Mouse (Mus musculus) adrenal gland, adult 18-20 months (tissue): ENCODE measurements at regions not wholly inside any gene's neighbourhood (a gene's known extent, or its start where the extent isn't known, plus 50 kb on each side); places are given as distances from the start of the nearest gene placed in this dataset.

ENCODE experiments used
- DNase-seq, 2 experiments: peaks; one replicate each; pipeline ENCODE4 v3.0.0; 2021 to 2022; ENCODE audit warnings: low spot score in 2 of 2

DNA sequence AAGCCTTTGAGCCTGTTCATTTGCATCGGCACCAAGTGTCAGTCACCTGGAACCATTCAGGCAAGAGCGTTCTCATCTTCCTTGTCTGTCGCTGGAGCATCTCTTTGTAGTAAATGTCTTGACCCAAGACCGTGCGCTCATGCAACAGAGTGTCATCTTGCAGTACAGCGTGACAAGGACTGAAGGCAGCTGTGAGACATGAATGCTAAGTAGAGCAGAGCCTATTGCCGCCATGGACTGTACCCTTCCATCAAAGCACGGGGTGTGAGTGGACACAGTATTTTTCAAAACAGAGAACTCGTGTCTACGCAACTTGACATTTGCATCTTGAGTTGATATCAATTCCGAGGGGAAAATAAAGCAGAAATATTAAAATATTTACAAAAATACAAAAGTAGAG is 287.4 kb upstream of the Gpc5 start:
- no peak for DNase-seq

DNA sequence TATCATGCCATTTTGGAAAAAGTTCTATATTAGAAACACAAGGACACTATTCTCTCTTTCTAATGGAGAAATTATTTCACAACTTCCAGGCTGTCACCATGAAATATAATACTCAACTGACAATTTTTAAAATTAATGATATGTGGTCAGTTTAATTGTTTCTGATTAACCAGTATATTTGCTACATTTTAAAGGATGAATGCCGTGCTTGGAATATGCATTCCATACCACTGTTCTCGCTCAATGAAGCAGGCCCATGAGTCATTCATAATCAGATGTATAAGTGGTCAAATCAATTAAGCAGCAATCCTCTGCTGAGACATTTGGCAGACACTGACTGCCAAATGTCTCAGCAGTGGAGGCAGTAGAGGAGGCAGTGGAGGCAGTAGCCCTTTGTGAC is 283.4 kb upstream of the Gpc5 start:
- no peak for DNase-seq

DNA sequence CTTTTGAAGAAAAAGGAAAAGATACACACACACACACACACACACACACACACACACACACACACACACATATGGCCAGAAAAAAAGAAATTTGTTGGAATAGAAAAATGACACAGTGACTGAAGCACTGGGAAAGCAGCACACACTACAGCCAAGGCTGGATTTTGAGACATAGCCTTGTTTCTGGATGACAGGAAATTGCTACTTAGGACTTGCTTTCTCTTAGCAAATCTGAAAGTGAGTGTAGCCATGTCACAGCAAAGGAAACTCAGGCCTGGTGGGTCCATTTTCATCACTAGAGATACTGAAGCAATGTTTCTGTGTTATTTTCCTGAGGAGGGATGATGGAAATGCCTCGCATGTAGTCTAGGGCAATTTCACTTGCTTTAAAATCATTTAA is 271.3 kb upstream of the Gpc5 start:
- no peak for DNase-seq

DNA sequence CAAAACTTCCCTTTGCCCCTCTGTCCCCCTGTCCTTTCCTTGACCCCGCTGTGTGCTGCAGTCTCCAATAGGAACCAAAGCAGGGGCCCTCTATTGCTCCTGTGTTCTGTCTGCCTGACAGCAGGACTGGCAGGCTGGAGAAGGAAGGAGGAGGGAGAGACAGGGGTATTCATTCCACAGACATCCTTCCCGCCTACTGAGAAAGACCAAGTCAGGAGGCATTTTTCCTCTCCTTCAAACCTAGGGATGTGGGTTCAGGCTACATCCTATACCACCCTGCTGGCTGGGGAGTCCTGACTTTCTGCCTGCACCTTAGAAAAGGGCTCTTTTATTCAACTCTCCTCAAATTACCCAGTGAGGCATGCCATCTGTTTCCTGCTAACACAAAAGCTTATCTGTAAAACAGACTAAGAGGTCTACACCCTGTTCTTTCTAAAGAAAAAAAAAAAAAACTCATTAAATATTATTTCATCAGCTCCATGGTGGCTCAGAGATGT is 270.9 kb upstream of the Gpc5 start:
- no peak for DNase-seq

DNA sequence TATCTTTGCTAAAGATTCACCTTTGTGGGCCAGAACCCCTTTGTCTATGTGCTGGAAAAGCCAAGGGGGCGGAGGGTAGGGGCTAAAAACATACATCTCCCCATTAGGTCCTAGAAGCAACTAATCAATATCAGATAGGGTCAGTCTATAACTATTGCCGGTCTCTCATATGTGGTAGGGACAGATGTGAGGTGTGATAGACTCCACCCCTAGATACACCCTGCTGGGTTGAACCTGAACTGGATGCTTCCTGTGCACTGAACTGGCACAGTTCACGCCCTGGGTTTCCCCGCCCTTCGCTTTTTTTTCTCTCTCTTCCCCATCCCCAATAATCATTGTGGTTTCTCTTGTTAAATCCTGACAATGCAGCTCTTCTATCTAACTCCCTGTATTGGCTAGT is 270.3 kb upstream of the Gpc5 start:
- DNase-seq: no peak

DNA sequence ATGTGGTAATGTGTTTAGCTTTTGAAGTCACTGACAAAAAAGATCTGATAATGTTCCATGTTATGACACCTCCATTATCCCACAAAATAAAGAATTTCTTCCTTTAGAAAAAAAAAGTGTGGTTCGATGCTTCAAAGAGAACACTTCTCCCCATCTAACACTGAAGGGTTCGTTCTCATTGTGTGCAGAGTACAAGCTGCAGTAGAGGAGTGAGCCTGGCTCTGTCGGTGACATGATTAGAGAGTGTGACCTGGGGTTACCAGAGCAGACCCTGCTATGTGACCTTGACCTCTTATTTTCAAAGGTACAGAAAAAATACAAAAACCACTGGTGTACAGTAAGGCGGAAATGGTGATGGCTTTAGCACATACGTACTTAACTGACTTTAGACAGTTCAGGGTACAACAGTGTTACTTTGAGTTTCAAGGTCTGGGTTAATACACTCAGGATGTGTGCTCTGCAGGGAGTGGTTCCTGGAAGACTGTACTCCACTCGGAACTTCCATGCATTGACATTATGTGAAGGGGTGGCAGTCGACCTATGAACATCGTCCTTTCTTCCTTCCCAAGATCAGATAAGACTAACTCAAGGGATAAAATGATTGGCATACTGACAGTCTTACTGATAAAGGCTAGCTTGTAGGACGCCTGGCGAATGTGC is 265.2 kb upstream of the Gpc5 start:
- no peak for DNase-seq

DNA sequence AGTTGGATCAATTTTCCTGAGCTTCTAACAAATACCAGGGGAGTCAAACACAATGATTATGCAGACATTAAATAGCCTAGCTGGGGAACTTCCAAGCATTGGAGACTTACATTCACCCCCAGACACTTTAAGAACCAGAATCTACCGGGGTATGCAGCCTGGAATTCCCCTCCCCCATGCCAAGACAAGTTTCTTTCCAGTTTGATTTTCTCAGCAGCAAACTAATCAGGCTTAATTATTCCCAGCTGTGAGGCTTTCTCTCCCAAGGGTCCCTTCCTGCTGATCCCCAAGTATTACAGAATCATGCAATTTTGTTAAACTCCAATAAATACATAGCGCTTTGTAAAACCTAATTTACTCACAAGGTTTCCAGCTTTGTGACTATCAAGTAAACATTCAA is 262.7 kb upstream of the Gpc5 start:
- DNase-seq: no peak

DNA sequence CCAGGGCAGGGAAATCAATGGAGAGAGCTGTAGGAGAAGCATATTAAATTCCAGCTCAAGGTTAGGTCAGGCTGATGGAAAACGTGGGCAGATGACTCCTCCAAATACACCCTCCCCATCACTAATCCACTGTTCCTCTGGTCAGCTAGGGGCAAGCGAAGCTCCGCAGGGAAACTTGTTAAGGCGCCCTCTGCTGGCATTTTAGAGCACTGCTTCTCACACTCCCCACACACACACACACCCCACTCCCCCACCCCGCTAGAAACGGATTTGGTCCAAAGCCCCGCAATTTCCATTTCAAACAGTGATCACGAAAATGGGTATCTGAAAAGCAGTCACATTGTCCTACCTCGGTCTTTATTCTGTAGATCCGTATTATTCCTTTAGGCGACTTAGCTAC is 259.0 kb upstream of the Gpc5 start:
- no peak for DNase-seq

DNA sequence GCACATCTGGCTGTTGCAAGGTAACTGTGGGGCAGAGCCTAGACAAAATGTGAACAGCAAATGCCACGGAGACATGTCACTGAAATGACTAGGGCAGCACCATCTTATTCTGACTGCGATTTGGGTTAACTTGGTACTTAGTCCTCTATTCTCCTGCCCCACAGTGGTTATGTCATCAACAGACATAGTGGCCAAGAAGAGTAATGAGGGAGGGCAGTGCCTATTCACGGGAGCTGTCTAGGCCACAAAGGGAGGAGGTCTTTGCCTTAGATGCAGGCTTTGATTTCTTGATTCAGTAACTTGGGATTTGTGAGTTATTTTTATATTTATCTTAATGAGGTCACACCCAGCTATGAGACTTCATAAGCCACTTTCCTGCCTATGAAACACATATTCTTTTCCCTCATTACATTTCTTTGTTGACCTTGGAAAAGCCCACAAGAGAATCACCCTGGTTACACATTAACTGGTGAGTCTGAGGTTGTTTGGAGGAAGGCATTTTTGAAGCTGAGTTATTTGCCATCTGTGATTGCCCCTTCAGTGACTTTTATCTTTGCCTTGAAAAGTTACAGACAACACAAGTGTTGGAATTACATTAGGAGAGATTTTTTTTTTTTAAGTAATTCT is 255.2 kb upstream of the Gpc5 start:
- no peak for DNase-seq

DNA sequence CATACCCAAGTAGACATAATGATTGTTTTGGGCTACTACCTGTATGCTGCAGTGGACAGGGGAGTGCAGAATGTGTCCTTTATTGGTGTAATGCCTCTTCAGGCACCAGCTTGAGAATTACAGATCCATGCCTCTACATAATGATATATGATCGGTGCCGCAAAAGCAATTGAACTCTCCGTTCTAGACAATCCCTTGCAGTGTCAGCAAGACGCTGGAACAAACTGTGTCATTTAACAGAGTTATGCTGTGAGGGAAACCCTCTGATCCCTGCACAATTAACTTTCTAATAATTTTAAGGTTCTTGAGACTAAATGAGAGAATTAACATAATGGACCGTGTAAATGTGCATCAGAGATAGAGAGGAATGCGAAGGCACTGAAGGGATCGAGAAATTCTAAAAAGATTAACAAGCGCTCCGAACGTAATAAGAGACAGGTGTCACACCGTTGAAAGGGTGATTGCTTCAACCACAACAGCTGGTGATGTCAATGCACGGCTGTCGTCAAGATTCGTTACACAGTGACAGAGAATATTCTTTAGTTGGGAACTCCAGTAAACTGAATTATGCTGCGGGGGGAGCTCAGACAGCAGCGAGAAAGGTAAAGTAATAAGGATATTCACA is 254.3 kb upstream of the Gpc5 start:
- no peak for DNase-seq

DNA sequence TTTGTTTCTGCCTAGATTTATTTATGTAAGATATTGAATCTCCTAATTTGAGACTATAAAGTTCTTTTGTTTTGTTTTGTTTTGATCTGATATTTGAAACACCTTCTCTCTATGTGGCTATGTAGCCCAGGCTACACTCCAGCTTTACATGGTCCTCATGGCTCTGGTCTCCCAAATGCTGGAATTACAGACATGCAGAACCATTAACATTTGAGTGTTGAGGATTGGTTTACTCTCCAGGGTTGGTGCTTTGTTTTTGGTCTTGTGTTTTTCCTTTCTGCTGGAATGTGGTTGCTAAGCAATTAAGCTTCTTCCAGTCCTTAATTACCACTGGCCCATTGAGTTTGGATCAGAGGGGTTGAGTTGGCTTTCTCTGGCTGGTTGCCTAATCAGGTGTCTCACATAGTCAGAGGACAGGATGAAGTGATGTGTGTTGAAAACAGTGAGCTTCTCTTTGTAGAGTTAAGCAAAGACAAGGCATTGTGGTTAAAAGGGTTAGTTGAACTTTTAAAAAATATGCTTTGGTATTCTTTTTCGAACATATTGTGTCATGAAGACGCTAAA is 252.6 kb upstream of the Gpc5 start:
- DNase-seq: no peak

DNA sequence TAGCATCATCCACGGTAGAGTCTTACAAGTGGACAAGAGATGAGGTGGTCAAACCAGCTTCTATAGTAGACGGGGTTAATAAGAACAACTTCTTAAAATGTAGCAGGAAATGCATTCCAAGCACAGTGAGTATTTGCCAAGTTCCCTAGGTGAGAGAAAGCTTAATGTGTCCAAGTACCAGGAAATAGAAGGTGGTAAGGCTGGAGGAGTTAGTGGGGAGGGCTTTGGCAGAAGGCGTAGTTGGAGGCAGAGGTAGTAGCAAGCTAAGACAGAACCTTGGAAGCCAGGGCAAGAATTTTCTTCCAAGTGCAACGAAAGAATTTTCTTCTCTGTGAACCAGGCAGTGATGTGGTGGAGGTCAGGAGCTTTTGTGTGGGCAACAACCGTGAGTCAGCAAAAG is 251.2 kb upstream of the Gpc5 start:
- no peak for DNase-seq

DNA sequence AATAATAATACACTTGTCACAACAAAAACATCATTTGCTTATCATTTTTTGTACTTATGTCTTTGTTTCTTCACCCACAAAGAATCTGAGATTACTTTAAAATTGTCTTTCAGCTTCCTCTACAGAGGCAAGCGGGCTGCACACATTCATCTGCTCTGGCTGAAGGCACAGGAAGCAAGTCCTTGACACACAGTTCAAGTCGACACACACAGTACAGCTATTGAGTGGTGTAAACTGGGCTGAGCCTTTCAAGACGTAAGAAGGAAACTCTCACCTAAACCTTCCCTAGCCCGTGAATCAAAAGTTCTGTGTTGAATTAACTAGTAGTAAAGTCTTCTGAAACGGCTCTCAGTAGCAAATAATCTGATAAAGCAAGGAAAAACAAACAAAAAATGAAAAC is 250.5 kb upstream of the Gpc5 start:
- DNase-seq: no peak

DNA sequence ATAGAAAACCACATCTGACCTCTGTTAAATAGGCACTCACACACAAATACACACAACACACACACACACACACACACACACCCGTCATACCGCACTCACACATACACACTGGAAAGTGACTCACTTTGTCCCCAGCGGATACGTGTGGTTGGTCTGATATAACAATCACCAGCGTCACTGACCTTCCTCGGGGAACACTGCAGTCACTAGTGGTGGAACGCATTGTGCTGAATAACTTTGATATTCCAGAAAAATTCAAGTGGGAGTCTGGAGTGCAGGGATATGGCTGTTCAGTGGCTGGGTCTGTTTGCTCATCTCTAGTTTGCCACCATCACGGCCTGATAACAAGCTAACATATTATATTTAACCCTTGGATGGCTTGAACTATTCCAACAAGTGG is 249.7 kb upstream of the Gpc5 start:
- DNase-seq: no peak

DNA sequence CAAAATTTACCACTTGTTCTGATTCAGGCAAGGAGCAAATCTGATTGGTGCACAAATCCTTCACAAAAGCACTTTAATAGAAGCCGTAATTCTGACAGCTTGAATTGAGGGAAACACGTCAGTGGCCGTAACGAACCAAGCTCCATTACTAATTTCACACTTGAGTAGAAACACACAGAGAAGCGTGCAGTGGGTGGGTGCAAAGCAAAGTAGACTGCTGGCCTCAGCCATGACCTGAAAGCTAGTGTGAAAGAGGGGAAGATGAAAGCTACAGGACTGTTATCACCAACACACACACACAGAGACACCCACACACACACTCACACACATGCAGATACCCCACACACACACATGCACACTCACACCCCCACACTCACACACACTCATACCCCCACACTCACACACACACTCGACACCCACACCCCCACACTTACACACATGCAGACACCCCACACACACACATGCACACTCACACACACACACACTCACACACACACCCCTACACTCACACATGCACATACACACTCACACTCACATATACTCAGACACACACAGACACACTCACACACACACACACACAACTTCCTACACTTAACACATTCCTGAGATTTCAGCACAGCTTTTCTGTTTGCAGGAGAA is 248.8 kb upstream of the Gpc5 start:
- no peak for DNase-seq

DNA sequence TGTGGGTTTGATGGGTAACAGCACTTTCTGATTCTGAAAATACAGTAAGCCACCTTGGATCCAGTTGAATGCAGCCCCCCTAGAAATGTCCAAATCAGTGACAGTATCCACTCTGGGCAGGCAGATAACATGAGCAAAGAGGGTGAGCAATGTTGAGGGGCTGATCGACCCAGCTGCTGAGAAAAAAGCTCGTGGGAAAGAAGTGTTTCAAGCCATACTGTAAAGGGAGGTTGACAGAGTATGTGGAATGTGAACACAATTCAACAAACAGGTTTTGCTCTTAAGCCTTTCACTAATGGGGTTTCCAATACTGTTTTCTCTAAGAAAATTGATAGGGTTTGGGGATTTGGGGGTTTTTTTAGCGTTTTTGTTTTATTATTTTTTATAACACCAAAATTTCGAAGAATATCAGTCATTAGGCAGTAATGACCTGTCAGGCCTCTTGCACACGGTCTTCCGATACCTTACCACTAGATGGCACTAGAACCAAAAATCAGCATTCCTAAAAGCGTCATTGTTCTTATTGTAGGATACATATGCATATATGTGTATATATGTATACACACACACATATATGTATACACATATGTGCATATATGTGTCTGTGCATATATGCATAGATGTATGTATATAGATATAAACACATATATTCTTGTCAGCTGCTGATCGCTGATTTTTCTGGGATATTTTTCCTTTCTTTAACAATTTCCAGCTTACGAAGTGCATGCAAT is 237.5 kb upstream of the Gpc5 start:
- no peak for DNase-seq

DNA sequence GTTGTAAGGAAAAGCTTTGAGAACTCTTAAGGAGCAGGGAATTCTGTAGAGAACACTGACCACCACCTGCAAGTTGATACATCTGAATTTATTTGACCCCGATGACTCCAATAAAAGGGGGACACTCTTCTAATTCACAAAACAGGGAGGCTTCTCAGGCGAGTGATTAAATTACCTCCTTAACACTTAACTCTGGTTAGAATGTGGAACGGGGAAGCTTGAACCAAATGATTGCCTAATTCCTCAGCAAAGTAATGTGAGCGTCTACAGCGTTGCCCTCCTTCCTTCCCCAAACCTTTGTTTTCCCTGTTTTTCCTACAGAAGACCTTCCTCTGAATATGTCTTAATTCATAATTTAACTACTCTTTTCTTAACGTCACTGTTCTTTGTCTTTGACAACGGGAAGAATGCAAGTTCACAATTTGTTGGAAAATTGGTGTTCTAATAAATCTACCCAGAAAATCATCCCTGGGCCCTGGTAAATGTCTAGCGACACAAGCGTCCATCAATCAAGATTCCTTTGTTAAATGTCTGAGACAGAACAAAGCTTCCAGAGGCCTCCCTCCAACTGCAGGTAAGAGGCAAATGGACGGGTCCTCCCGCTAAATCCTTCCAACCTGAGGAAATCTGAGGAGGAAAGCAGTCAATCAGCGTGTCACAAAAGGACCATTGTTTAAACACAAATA is 236.8 kb upstream of the Gpc5 start:
- no peak for DNase-seq

DNA sequence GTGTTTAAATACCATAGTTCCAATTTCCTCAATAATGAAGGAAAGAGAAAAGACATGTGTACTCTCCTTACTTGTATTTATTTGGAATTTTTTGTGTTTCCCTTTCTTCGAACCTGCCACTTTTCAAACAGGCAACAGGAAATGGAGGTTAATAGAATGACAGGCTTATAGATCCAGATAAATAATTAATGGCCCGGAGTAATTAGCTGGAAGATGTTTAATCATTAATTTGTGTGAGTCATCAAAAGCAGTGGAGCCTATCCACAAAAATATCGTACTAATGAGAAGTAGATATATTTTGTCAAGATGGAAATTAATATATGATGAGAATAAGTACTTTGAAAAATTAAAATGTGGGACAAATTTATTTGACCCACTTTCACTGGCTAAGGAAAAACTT is 236.3 kb upstream of the Gpc5 start:
- no peak for DNase-seq

DNA sequence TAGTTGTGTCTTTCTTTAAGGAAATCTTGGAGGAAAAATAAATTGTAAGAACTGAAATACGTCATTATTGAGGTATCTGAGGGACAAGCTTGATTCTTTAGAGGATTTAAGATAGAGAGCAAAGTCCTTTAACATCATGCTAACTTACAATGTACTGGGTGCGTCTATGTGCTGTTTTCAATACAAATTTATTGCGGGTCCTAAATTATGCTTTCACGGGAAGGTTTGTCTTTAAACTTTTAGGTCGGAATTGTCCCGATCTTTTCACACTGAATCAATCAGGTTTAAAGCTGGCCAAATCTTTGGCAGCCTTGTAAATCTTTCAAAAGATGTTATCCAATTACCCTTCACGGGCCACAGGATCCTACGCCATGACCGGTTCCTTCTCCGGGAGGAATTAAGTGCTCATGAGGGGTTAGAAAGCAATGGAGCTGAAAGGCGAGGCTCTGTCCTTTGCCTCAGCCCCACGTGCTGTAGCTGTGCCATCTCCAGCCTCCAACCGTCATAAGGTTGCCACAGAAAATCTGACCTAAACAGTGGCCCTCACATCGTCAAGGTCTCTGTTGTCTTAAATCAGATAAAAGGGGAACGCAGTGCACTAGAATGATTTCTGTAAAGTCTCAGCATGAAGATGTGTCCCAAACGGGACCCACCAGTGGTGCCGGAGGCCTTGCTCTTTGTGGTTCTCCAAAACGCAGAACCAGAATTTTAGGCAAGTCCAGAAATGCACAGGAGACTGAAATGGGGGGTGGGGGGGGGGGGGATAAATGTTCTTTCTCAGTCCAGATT is 235.6 kb upstream of the Gpc5 start:
- DNase-seq: no peak

DNA sequence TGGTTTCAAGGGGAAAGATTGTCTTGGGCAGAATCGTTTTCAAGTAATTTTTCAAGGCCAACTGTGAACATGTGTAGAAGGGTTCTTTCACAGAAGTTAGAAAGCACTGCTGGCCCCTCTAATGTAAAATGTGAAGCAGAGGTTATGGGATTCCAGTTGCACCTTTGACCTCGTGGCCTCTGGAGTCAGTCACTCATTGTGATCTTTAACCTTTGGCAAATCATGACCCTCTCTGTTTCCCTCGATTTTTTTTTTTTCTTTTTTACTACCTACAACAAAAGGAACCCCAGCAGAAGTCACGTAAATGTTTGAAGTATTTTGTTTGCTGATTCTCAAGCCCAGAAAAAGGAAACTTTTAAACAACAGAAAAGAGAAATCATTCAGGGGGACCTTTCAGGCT is 234.8 kb upstream of the Gpc5 start:
- DNase-seq: no peak
